Mouse (Mus musculus) B cell, adult 67 days (primary cell): Measurements from ENCODE around the gene Adra2a. TPM values are rescaled to one million over a fixed set of nuclear protein-coding genes. Genes with fewer than 3 reads are reported as not detected.

Source experiments
- total RNA-seq, 2 experiments: library from RNA; stranded (reverse); gene quantifications; 4 replicates each; pipeline ENCODE4 v1.2.4; 2023

The Adra2a gene
- 1 to 10 TPM in 1 of 2 experiments, under 1 TPM in 1; 0.75 to 1.3 TPM for total RNA-seq

DNA sequence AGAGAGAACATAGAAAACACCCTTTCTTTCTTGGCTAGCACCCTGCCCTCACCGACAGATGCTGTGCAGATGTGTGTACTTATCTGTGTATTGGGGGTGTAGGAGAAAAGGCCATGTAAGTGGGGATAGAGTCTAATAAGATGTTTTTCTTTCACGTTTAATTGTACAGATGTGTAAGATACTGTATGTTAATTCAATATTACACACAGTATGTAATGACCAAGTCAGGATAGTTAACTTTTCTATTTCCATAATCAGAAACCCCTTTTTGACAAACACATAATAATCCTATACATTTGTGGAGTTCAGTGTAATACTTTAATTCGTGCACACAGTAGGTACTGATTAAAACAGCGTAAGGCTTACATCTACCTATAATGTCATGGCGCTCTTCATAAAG is at the start of gene Adra2a:
Adra2a (plus strand) TSS at position 301 of the 400 bp plus-strand sequence.

Other genes starting within 250 kb of the Adra2a start
- 100 to 1,000 TPM; 202 to 228 TPM for gene Pdcd4, start 151.9 kb upstream of the Adra2a start, total RNA-seq
- 10 to 100 TPM; 53.0 to 54.4 TPM for gene Shoc2, start 99.8 kb upstream of the Adra2a start, total RNA-seq
- 10 to 100 TPM; 50.4 to 52.9 TPM for gene Bbip1, start 99.5 kb upstream of the Adra2a start, total RNA-seq